Mouse (Mus musculus): ENCODE measurements around the gene Dcbld2.

The Dcbld2 gene

DNA sequence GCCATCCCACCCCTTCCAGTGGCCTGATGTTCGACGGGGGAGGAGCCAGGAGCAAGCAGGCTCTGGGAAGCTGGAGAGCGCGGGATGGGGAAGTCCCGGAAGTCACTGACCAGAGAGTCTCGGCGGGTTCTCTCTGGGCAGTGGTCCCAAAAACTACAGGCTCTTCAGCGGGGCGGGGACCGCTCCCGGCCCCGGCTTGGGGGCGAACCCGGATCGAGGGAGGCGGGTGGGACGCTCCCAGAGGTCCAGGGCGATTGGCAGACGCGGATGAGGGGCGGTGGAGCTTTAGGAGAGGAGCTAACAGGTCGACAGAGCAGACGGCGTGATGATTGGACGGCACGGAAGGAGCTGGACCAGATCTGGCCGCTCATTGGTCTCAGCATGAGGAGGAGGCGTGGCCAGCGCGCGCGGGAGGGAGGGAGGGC lies at the start of gene Dcbld2:
Dcbld2 (plus strand) TSS at position 382 of the 425 bp plus-strand sequence.
- peak; percentile 91 for DNase-seq (ENCODE audit: low spot score in 2 of 2)

DNA sequence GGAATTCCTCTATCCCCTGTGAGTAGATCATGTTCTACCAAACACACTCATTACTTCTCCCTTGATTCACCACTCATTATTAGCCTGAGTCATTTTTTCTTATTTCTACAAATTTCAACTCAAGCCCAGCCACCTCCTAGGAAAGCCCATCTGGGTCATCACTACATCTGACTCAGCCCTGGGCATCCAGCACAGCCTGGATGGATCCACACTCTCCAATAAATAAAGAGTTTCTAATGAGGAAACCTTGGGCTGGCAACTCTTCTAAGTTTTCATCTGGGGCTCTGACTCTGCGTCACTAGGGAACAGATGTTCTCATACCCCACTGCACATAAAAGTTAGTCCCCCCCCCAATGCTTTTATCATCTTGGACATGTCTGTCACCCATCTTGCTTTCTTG lies 31.1 kb upstream of the Dcbld2 start:
- DNase-seq (ENCODE audit: low spot score in 2 of 2), result no peak

DNA sequence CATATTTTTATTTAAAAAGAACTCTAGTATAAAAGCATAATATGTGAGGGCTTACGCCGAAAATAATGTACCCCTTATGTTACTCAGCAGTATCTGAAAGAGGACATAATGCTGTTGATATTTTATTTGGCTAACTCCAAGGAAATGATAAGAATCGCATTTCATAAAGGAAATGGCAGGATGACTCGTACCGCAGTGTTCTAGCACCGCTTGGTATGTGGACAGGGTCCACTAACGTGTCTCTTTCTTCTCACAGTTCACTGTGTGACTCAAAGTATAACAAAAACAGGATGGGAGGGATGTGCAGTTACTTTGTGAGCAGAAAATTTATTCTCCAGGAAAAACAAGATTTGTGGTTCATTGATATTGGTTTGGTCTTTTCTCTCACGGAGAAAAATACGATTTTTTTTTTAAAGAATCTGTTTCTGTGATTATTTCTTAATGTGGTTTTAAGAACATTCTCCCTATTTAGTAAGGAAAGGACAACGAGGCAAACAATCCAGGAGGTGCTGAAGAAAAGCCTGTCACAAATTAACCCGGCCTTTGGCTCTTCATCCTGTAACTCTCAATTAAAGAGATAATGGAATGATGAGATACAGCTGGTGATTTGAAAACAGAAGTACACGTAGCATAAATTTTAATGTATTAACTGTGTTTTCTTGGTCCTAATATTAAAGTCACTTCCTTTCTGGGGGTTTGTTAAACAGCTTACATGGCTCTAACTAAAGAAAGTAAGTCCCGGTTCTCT lies 30.3 kb upstream of the Dcbld2 start:
- DNase-seq (ENCODE audit: low spot score in 2 of 2), result no peak

- no peak for DNase-seq (ENCODE audit: low spot score in 2 of 2)
These were observed 21.9 kb upstream of the Dcbld2 start for GRCm38 (mm10) chr16:58386241-58386757.

DNA sequence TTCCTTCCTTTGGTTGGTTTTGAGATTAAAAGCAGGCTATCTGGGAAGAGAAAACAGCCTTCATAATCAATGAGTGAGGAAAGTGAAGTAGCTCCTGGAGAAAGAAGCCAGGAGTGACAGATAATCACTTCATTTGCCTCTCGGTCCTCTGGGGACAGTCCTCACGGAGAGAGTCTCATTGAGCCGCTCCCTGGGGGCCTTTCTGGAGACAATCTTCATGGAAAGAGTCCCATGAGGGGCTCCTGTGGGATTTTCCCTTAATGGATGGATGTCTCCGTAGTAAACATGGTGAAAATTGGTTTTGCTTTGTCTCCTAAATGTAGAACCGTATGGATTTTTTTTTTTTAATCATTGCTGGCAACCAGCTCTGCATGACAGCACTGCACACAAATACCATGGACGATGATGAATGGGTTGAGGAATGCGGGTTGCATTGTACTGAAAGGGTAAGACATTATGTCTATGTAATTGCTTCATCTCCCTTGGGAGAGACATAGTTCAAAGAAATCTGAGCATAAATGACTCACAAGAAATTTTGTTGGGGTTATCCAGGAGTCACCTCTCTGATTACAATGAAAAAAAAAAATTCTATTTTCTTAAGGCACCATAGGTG lies 19.0 kb upstream of the Dcbld2 start:
- no peak for DNase-seq (ENCODE audit: low spot score in 2 of 2)

- DNase-seq (ENCODE audit: low spot score in 2 of 2), result no peak
These were observed 15.2 kb upstream of the Dcbld2 start for GRCm38 (mm10) chr16:58393036-58393435.

DNA sequence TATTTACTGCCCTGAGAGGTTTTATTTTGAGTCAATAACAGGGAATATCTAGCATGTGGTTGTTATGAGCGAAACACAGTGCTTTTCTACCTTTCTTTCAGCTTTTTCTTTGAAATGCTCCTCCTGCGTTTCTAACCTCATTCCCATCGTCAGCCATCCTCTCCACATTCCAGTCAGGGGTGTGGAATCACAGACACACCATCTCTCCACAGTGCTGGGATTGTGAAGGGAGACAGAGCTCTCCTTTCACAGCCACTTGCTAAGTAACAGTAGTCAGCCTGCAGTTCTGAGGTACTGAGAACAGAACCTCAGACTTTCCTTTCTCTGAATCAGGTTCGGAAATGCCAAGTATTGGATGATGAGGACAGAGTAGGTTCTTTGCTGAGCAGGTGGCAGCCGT lies 14.1 kb upstream of the Dcbld2 start:
- DNase-seq (ENCODE audit: low spot score in 2 of 2), result no peak

DNA sequence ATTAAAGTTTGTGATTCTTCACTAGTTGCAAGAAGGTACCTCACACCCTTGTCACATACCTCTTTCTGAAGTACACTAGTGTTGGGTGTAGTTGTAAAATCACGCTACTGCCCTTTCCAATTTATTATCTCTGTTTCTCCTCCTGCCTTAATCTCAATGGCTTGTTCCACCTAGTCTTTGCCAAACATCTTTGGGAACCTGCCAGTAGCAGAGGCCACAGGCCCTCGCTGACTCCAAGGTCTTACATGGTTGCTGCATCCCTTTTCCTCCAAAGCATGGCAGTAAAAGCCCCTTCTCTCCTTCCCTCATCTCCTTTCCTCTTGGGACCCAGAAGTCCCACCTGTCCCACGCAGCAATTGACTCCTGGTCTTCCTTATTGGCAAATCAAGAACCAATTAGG lies 9.6 kb upstream of the Dcbld2 start:
- DNase-seq (ENCODE audit: low spot score in 2 of 2), result no peak

DNA sequence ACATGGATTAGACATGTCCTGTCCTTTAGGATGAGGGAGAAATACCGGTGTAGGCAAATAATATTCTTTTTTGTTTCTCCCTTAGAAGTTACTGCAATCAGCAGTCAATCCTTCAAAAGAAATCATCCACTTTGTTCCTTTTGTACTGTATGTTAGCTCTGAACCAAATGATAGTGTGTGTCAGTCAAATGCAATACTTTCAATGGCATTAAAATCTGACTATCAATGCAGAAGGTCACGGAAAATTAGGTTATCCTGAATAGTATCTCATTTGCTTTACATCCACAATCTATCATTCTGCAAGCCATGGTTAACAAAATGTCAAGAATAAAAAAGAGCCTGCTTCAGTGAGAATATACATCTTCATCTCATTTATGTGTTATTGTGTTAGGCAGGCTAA lies 7.2 kb upstream of the Dcbld2 start:
- no peak for DNase-seq (ENCODE audit: low spot score in 2 of 2)

DNA sequence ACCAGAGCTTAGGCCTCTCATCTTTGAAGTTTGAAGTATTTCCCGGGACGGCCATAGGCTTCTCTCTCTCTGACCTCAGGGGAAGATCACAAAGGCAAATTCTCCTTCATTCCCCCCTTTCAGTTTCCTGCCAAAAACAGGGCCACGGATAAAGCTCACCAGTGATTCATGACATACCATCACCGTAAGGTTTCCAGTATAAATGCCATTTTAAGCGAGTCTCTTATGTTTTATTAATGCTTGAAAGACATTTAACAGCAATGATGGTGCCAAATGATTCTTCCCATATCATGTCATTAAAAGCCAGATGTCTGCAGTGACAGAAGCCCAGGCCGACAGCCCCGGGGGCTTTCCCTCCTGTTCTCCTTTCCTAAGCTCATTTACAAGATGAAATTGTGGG lies 3.6 kb upstream of the Dcbld2 start:
- no peak for DNase-seq (ENCODE audit: low spot score in 2 of 2)

- DNase-seq (ENCODE audit: low spot score in 2 of 2), result no peak
These were observed 3.0 kb upstream of the Dcbld2 start for GRCm38 (mm10) chr16:58405271-58405670.

DNA sequence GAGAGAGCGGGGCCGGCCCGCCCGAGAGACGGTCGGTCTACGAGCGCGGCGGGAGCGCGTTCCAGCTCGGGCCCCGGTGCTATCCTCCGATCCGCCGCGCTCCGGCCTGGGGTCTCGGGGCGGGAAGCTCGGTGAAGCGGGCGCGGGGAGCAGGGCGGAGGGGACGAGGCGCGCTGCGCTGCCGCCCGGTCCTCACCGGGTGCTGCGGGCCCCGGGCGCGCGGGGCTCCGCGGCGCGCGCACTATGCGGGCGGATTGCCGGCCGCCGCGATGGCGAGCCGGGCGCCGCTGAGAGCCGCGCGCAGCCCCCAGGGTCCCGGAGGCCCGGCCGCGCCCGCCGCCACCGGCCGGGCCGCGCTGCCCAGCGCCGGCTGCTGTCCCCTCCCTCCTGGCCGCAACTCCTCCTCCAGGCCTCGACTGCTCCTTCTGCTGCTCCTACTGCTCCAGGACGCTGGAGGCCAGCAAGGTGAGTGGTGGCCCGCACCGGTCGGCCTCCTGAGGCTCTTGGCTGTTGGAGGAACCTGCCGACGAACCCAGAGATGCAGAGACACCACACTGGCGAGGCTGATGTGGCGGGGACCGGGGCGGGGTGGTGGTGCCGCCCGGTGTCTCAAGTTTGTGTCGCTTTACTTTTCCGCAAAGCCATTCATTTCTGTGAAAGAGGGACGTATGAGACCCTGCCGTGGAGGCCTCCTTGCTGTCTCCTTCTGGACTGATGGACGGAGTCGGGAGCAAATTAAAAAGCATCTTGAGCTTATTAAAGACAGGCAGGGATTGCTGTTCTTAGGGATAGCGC lies 441 bp downstream of the Dcbld2 start:
- DNase-seq (ENCODE audit: low spot score in 2 of 2), result peak in 1 of 2 experiments; percentile 7

DNA sequence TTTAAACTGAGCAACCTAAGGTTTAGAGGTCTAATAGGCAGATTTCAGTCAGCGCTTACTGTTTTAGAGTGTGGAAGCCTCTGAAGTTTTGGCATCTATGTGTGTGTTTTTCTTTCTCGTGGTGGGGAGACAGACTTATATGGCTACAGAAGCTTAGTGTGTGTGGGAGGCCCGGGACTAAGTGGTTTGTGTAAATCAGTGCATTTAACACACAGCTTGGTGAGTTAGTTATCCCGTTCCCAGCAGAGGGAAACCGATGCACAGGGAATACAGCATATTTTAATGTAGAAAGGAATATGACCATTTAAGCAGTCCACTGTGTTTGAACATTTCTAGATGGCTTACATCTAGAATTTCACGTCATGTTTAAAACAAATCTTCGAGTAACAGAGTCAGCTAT lies 1.6 kb downstream of the Dcbld2 start:
- no peak for DNase-seq (ENCODE audit: low spot score in 2 of 2)

- no peak for DNase-seq (ENCODE audit: low spot score in 2 of 2)
These were observed 6.6 kb downstream of the Dcbld2 start for GRCm38 (mm10) chr16:58414801-58415200.

- no peak for DNase-seq (ENCODE audit: low spot score in 2 of 2)
These were observed 7.3 kb downstream of the Dcbld2 start for GRCm38 (mm10) chr16:58415500-58415899.

- no peak for DNase-seq (ENCODE audit: low spot score in 2 of 2)
These were observed 13.6 kb downstream of the Dcbld2 start for GRCm38 (mm10) chr16:58421696-58422354.

DNA sequence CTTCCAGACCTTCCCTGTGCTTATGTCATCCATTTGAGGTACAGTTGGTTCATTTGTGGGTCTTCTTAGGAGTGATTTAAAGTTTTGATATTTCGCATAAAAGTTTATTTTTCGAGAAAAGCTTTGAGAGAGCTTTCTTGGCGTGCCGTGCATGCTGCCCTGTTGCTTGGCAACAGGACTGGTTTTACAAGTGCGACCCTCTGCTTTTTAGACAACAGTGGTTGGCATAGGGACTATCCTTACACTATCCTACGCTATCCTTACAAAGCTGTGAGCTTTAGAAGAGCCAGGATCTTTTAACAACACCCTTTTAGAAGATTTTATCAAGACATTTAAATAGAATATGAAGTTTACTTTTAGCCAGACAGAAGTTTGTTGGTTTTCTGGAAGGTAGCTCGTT lies 22.0 kb downstream of the Dcbld2 start:
- DNase-seq (ENCODE audit: low spot score in 2 of 2), result no peak

- DNase-seq (ENCODE audit: low spot score in 2 of 2), result no peak
These were observed 24.1 kb downstream of the Dcbld2 start for GRCm38 (mm10) chr16:58432384-58432783.

- DNase-seq (ENCODE audit: low spot score in 2 of 2), result no peak
These were observed 36.5 kb downstream of the Dcbld2 start for GRCm38 (mm10) chr16:58444735-58445134.

DNA sequence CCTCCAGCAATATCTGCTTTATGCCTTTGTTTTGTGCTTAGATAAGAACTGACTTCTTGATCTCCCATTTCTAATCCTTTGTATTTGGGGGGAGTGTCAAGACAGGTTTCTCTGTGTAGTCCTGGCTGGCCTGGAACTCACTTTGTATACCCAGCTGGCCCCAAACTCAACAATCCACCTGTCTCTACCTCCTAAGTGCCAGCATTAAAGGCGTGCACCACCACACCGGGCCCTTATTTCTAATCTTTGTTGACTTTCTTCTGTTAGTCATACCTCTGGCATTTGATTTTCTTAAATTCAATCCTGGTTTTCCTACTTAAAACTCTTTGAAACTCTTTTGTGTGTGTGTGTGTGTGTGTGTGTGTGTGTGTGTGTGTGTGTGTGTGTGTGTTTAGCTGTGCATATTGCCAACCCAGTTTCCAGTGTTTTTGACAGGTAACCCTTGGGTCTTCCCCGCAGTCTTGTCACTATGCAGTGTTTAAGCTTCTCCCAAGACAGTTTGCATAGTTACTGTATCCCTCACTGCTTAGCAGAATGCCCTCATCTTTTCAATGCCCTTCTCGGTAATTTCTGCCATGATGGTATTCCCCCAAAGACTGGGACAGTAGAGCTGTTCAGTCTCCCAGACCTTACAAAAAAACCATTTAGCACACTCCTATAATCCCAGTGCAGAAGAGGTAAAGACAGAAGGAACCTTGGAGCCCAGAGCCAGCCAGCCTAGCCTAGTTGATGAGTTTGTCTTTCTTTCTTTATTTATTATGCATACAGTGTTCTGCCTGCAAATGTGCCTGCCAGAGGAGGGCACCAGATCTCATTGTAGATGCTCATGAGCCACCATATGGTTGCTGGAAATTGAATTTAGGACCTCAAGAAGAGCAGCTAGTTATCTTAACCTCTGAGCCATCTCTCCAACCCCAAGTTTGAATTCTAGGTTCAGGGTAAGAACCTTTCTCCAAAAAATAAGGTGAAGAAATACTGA lies 38.3 kb downstream of the Dcbld2 start:
- DNase-seq (ENCODE audit: low spot score in 2 of 2), result no peak

DNA sequence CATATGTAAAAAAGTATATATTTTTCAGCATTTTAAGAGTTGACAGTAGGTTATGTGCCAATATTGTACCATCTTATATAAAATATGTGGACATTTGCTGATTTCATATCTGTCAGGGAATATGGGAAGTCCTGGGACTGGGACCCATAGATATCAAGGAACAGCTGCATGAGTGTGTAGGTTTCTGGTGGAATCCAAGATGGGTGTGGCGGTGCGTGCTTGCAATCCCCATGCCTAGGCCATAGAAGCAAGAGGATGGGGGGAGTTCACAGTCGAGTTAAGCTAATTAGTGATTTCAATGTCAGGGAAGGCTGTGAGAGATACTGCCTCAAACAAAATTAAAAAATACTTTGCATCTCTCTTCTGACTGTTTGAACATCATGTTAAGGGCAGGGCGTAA lies 40.8 kb downstream of the Dcbld2 start:
- no peak for DNase-seq (ENCODE audit: low spot score in 2 of 2)
